Mouse (Mus musculus): ENCODE results near the gene Clmp.

The Clmp gene

GRCm38 (mm10) chr9:40685801-40686420 lies at the start of gene Clmp:
Gene Clmp (plus strand): TSS chr9:40685962.
- DNase-seq (ENCODE audit: low read depth, low spot score): peak; percentile 72

DNA sequence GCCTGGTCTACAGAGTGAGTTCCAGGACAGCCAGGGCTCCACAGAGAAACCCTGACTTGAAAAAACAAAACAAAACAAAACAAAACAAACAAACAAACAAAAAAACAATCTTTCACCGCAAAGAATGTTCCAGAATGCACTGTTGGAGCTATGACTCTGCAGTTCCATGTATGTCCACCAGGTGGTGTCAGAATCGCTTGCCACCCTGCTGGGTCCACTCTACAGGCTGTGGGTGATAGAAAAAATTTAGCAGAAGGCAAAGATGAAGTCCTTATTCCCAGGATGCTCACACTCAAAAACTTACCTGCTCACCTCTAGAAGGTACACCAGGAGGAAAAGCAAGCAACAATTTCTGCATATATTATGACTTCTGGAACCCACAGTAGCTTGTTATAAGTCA lies 49.7 kb upstream of the Clmp start:
- DNase-seq (ENCODE audit: low read depth, low spot score): peak; percentile 64

GRCm38 (mm10) chr9:40637705-40638393 lies 47.9 kb upstream of the Clmp start:
- DNase-seq (ENCODE audit: low read depth, low spot score): no peak

DNA sequence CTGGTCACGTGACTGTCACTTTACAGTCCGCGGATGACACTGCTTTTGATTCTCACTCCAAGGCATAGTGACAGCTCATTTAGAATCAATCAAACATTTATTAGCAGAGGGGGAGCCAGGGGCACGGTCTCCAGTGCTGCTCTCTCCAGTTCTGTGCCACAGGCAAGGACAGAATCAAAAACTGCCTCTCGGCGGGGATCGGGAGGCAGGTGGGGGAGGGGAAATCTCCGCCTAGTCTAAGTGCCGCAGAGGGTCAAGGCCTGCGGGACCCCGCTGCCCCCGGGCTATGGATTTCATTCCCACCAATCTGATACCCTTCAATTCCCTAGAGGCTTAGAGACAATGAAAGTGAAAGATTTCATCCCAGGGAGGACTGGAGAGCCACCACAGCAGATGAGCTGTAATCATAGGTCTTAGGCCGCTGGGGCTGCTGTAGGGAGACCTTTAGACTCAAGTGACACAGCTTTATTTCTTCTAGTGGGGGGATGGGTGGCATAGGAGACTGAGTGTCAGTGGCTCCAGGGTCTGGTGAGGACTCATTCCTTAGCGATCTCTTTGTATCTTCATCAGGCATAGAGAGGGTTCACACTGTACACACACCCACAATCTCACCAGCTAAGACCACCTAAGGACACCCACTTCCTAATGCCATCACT lies 47.2 kb upstream of the Clmp start:
- DNase-seq (ENCODE audit: low read depth, low spot score): no peak

DNA sequence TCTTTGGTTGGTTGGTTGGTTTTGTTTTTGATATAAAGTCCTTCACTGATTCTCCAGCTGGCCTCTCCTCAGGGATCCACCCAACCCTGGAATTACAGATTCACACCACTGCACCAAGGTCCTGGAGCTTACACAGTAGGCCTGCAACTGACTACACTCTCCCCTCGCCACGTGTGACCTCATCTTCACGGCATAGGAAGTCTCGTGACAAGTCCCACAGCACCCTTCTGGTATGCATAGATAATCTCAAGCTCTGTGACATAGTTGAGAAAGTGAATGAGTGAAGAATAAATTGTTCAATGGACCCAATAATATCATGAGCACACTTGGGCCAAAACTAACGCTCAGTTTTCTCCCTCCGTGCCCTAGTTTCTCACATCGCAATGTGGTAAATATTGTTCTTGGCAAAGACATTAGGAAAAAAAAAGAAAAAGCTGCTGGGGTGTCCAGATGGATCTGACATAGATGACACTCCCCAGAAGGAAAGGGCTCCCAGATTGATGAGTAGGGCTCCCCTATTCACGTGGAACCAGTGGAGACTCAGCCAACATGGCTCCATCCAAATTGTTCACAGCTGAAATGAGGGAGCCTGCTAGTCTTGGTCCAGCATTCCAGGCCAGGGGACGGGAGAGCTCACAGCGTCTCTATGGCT lies 46.1 kb upstream of the Clmp start:
- DNase-seq (ENCODE audit: low read depth, low spot score): no peak

- DNase-seq (ENCODE audit: low read depth, low spot score): no peak
These were observed 44.4 kb upstream of the Clmp start for GRCm38 (mm10) chr9:40641318-40641717.

- no peak for DNase-seq (ENCODE audit: low read depth, low spot score)
These were observed 43.1 kb upstream of the Clmp start for GRCm38 (mm10) chr9:40642470-40643220.

GRCm38 (mm10) chr9:40649444-40649843 lies 36.3 kb upstream of the Clmp start:
- DNase-seq (ENCODE audit: low read depth, low spot score): no peak

DNA sequence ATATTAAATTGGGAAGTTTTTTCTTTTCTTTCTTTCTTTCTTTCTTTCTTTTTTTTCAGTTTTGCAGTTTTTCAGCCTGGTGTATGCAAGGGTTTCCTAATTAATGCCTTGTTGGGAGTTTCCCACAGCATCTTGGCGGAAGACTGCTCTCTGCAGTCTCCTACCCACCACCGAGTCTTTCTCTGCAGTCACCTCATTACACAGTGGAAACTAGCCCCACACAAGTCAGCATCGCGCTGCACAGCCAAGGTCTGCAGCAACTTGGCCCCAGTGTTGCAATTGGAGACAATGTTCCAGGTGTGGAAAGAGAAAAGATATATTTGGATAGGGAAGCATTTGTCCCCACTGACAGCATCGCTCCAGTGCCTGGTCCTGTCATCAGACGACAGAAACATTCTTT lies 35.8 kb upstream of the Clmp start:
- DNase-seq (ENCODE audit: low read depth, low spot score): no peak

- DNase-seq (ENCODE audit: low read depth, low spot score): no peak
These were observed 34.4 kb upstream of the Clmp start for GRCm38 (mm10) chr9:40651239-40651859.

DNA sequence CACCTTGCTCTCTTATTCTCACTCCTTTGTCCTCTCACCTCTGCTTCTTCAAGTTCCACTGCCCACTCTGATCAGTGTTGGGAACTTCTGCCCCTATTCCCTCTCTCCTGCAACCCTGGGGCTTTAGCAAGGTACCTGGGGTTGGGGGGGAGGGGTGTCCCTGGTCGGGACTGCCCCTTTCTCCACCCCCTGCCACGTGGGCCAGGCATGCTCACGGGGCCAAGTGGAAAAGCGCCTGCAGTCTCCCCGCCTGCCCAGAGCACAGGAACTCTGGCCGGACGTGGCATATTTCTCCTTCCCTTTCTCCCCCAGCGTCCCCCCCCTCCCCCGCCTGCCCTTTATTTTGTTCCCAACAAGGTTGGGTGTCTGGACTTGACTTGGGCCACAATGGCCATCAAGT lies 33.0 kb upstream of the Clmp start:
- DNase-seq (ENCODE audit: low read depth, low spot score): no peak

- DNase-seq (ENCODE audit: low read depth, low spot score): no peak
These were observed 19.5 kb upstream of the Clmp start for GRCm38 (mm10) chr9:40666190-40666803.

DNA sequence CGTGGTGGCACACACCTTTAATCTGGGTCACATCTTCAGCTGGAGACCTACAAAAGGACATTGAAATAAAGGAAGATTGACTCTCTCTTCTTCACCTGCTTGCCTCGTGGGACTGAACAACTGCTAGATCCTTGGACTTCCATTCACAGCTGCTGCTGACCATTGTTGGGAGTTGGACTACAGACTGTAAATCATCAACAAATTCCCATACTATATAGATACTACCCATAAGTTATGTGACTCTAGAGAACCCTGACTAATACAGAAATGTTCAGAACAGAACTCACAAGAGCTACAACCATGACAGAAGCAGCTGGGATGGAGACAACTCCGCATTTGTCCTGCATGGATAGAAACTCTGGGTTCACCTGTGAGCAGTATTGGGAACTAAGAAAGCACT lies 15.4 kb upstream of the Clmp start, which contains the start of gene Gm21915:
Gene Gm21915 (plus strand): TSS at position 301 of the 400 bp plus-strand sequence.
- DNase-seq (ENCODE audit: low read depth, low spot score): no peak

GRCm38 (mm10) chr9:40671323-40671930 lies 14.3 kb upstream of the Clmp start:
- DNase-seq (ENCODE audit: low read depth, low spot score): no peak

DNA sequence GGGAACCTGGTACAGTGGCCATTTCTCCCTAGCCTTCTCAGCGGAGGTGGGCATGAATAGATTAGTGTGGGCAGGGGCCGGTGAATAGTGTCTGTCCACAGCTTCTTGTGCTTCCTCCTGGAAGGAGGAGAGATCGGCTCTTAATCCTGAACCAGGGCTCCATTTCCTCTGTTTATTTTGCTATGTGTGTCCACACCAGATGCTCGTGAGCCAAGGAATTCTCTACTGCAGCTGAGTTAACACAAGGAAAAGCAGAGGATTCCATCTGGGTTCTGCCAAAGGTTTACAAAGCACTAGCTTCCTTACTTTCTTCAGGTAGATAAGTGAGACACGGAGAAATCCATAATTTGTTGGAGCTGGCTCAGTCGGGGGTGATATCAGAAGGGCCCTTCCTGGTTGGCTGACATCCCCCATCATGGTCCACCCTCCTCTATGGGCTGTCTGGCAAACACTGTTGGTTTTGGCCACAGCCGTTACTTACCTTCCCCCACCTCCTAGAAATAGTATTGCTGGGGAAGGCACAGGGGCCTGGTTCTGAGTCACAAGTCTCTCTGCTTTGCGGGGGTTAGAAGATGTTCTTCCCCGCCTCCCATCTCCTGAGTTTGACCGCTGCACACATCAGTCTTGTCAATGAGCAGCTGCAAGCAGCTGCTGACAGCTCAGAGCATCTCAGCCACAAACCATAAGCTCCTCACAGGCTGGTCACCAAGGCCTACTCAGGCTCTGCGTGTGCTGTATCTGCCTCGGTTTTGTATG lies 10.4 kb upstream of the Clmp start:
- DNase-seq (ENCODE audit: low read depth, low spot score): no peak

- no peak for DNase-seq (ENCODE audit: low read depth, low spot score)
These were observed 7.1 kb upstream of the Clmp start for GRCm38 (mm10) chr9:40678653-40679052.

- peak; percentile 69 for DNase-seq (ENCODE audit: low read depth, low spot score)
These were observed 698 bp downstream of the Clmp start for GRCm38 (mm10) chr9:40686421-40686899.

- DNase-seq (ENCODE audit: low read depth, low spot score): no peak
These were observed 1.3 kb downstream of the Clmp start for GRCm38 (mm10) chr9:40687053-40687452.

GRCm38 (mm10) chr9:40687553-40687952 lies 1.8 kb downstream of the Clmp start:
- no peak for DNase-seq (ENCODE audit: low read depth, low spot score)

Data from forelimb bud, embryonic 11.5 days (tissue).